Mouse (Mus musculus): ENCODE data around the gene Actbl2.

Actbl2 gene

DNA sequence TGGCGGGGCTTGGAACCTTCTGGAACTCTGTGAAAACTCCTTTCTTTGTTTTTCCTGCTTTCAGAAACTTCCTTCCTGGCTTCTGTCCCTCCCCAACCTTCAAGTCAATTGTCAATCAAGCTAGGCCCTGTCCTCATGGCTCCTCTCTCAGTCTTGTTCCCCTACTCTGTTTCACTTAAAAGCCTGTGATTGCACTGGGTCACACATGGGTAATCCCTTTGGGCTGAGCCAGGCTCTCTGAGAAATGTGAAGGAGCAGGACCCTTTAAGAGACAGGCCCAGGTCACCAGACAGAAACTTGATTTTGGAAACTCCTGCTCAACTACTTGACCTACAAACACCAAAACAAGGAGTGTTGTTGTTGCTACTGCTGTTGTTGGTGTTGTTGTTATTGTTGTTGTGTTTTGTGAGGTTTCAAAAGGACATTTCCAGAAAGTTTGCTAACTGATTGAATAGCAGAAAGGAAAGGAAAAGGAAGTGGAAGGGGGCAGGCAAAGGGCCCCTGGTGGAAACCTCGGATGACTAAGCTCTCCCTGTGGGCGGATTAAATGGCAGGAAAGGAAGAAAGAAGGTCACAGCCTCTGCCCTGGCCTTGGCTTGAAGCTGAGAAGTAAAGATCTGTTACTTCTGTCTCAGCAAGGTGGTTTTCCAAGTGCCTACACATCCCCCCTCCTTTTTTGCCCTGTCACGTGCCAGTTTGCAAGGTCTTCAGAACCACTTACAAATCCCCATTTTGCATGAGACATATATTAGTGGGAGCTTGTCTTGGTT is 10.6 kb downstream of the Actbl2 start:
- CTCF ChIA-PET = no interaction called here

DNA sequence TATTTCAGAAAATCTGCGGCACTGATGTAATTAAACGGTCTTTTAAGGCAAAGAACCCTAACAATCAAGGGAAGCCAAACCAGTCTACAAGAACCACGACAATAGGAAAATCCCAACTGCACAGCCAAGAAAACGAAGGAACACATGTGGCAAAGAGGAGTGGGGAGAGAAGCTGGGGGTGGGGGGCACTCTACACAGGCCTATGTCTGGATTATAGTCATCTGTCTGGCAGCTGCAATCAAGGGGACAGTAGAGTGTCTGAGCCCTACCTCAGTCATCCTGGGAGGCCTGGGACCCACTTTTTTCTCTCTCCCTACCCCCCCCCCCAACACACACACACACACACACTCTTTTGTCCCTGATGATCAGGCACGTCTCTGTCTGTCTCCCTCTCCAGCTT is 12.0 kb downstream of the Actbl2 start:
- ChIA-PET POLR2A (interaction anchor here in 1 of 4 experiments (1.1 kb wide), 1 partner anchor 14 kb away, joined by 3 read pairs; no protein-coding TSS in a partner anchor), CTCF (interaction anchor here in 1 of 4 experiments (0.6 kb wide), 1 partner anchor 1719 kb away, joined by 3 read pairs; no protein-coding TSS in a partner anchor)

More for the DNA sequence above, 10.6 kb downstream of the Actbl2 start:
- POLR2A ChIA-PET = no interaction called here

- POLR2A ChIA-PET = no interaction called here
- CTCF ChIA-PET = no interaction called here
Measured at GRCm38 (mm10) chr13:111268992-111269391, 14.2 kb downstream of the Actbl2 start.

- CTCF ChIA-PET = no interaction called here
- POLR2A ChIA-PET = no interaction called here
Measured at GRCm38 (mm10) chr13:111269789-111270335, 15.0 kb downstream of the Actbl2 start.

GRCm38 (mm10) chr13:111271868-111272267 is 17.1 kb downstream of the Actbl2 start:
- CTCF ChIA-PET = no interaction called here
- POLR2A ChIA-PET = no interaction called here

DNA sequence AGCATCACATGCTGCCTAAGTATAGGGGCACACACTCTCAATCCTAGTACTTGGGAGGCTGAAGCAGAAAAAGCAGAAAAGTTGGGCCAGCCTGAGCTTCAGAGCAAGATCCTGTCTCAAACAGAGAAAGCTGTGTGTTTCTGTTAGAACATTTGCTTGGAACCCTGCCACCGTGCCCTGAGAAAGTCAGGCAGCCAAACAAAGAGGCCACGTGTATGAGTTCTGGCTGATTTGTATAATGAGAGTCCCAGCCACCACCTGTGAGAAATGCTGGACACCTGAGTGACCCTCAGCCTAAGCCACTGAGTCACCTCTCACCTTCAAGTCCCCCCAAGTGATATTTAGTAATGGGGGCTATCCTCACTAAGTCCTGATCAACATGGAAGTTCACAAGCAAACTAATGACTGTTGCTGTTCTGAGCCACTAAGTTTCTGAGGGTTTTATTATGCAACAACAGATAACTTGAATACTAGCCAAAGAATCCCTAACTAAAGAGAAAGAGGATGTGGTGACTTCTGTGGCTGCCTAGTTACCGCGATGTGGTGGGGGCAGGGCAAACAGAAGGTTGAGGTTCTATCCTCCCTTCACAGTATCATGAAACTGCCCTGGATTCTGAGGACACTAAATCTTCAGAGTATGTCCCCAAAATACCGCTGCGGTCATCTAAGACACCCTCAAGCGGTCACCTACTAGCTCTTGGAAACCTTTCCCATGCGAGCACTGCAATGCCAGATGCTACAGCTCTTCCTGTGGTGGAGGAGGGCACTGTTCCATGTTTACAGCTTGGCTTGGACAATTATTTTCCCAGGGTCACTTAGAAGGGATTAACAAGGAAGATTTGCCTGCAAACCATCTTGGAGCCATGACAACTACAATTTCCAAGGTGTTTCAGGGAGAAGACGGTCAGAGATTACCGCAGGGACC is 31.9 kb downstream of the Actbl2 start:
- CTCF ChIA-PET = no interaction called here
- POLR2A ChIA-PET = interaction anchor here in 1 of 4 experiments (0.6 kb wide), 1 partner anchor 67 kb away, joined by 3 read pairs; no protein-coding TSS in a partner anchor

GRCm38 (mm10) chr13:111291161-111291957 is 36.5 kb downstream of the Actbl2 start:
- POLR2A ChIA-PET = no interaction called here
- CTCF ChIA-PET = interaction anchor here in 1 of 4 experiments (0.7 kb wide), 1 partner anchor 119 kb away, joined by 3 read pairs; no protein-coding TSS in a partner anchor

DNA sequence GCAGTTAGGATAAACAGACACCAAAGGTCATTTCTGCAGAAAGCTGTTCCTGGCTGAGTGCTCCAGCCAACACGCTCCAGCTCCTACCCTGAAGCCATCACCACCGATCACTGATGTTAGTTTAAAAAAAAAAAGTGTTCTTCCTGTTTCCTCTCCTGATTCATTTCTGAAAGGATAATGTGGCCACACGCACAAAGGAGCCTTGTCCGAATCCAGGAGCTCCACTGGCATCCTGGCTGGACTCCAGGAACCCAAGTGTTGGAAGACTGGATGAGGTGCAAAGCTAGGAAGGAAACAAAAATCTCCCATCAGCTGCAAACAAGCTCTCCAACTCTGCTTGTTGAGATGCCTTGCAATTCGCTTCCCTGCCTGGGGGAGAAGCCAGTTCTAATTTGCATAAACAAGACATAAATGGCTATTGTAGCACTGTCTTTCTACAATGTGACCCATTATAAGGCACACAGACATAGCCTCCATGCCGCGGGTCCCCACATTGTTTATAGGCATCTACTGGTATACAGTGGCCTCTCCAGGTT is 37.2 kb downstream of the Actbl2 start:
- CTCF ChIA-PET = interaction anchor here in 1 of 4 experiments (0.7 kb wide), 1 partner anchor 119 kb away, joined by 3 read pairs; no protein-coding TSS in a partner anchor

DNA sequence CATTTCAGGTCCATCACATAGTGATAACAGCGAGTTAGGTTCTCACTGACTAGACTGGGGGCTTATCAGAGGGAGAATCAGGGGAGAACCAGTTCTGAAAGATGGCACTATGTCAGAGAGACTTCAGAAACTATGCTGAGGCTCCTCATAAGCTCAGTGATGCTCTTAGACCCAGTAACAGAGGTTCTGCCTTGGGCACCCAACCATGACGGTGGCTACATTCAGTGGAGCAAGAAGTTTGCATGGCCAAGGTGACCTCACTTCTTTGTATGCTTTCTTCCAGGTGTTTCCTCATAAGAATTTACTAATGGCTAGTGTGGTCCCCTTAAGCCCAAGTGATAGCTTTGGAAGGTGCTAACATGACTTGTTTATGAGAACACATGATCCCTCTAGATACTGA is 38.7 kb downstream of the Actbl2 start:
- POLR2A ChIA-PET = interaction anchor here in 1 of 4 experiments (1.5 kb wide), 1 partner anchor 9 kb away, joined by 3 read pairs; no protein-coding TSS in a partner anchor
- CTCF ChIA-PET = no interaction called here

More for the DNA sequence above, 37.2 kb downstream of the Actbl2 start:
- POLR2A ChIA-PET = no interaction called here

- CTCF ChIA-PET = no interaction called here
- POLR2A ChIA-PET = interaction anchor here in 1 of 4 experiments (0.7 kb wide), 1 partner anchor 10 kb away, joined by 3 read pairs; no protein-coding TSS in a partner anchor
Measured at GRCm38 (mm10) chr13:111294965-111295494, 40.2 kb downstream of the Actbl2 start.

GRCm38 (mm10) chr13:111296029-111296428 is 41.2 kb downstream of the Actbl2 start:
- ChIA-PET POLR2A (interaction anchor here in 1 of 4 experiments (0.7 kb wide), 1 partner anchor 11 kb away, joined by 3 read pairs; no protein-coding TSS in a partner anchor), CTCF (interaction anchor here in 1 of 4 experiments (0.6 kb wide), 1 partner anchor 66 kb away, joined by 3 read pairs; no protein-coding TSS in a partner anchor)

DNA sequence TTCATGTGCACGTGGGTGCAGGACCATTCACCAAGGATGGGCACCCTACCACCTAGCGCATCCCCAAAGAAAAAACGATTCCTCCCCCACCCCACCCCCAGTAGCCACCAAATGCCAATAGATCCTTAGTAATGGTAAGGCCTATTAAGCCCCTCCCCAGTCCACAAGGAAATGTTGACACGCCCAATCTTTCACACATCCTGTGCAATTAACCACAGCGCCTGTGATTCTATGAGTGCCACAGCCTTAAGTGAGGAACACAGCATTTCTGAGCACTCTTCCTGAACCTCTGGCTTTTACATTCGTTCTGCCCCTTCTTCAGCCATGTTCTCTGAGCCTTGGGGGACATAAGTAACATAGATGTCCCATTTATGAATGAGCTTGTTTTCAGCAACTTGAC is 42.8 kb downstream of the Actbl2 start:
- CTCF ChIA-PET = interaction anchor here in 1 of 4 experiments (0.6 kb wide), 1 partner anchor 55 kb away, joined by 7 read pairs; no protein-coding TSS in a partner anchor
- POLR2A ChIA-PET = no interaction called here

DNA sequence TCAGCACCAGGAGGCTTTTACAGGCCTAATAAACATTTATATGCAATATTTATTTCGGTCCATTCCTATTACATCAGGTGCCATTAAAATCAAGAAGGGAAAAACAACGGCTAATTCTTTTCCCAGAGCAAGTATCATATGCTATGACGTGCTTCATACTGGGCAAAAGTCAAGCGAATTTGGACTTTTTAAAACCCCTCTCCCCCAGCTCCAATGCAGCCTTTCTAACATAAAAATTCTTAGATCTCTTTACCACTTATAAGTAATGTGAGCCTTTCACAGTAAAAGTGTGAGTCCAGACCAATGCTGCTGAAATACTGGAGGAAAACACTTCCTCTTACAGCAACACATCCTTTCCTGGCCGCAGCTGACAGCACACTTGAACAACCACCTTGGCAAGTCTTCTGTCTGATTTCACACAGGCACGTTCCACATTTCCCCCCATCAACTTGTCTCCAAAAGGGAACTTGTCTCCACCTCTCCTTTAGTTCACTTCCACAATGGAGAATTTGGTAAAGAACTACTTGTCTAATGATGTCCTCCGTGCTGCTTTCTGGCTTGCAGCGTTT is 44.4 kb downstream of the Actbl2 start:
- ChIA-PET CTCF (interaction anchor here in 1 of 4 experiments (0.5 kb wide), 1 partner anchor 24 kb away, joined by 3 read pairs; no protein-coding TSS in a partner anchor), POLR2A (interaction anchor here in 1 of 4 experiments (0.6 kb wide), 1 partner anchor 714 kb away, joined by 3 read pairs; no protein-coding TSS in a partner anchor)

- POLR2A ChIA-PET = no interaction called here
- CTCF ChIA-PET = no interaction called here
Measured at GRCm38 (mm10) chr13:111300846-111301245, 46.0 kb downstream of the Actbl2 start.

- CTCF ChIA-PET = no interaction called here
- POLR2A ChIA-PET = interaction anchor here in 1 of 4 experiments (1.4 kb wide), 1 partner anchor 8 kb away, joined by 3 read pairs; no protein-coding TSS in a partner anchor
Measured at GRCm38 (mm10) chr13:111301431-111301830, 46.6 kb downstream of the Actbl2 start.

GRCm38 (mm10) chr13:111304194-111304593 is 49.4 kb downstream of the Actbl2 start:
- ChIA-PET POLR2A (interaction anchor here in 1 of 4 experiments (0.6 kb wide), 1 partner anchor 103 kb away, joined by 3 read pairs; no protein-coding TSS in a partner anchor), CTCF (no interaction called here)

- ChIA-PET POLR2A (interaction anchor here in 1 of 4 experiments (0.6 kb wide), 1 partner anchor 103 kb away, joined by 3 read pairs; no protein-coding TSS in a partner anchor), CTCF (no interaction called here)
Measured at GRCm38 (mm10) chr13:111304736-111305135, 49.9 kb downstream of the Actbl2 start.
